Mouse (Mus musculus): ENCODE measurements around the gene Gm17581.
"Not testable (repeated sequence)": the region's sequence is repeated elsewhere in the genome, so short reads cannot be mapped to it uniquely, and the experiment has no call there.

The Gm17581 gene

DNA sequence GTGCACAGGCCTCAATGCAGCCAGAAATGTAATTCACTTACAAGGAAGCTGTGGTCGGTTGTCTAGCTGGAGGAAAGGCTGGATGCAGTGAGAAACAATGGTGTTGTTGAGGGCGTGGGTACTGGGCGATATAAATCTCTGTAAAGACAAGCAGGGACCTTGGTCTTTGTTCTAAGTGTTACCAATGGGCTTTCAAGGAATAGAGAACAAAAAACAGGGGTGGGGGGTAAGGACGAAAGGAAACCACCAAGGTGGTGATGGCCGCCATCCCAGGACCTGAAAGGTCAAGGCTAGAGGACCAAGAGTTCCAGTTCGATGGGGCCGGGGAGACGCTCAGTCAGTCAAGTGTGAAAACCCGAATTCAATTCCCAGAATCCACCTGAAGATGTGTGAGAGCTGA is 2.1 kb upstream of the Gm17581 start:
- no peak for DNase-seq (ENCODE audit: extremely low read depth, low read depth)

DNA sequence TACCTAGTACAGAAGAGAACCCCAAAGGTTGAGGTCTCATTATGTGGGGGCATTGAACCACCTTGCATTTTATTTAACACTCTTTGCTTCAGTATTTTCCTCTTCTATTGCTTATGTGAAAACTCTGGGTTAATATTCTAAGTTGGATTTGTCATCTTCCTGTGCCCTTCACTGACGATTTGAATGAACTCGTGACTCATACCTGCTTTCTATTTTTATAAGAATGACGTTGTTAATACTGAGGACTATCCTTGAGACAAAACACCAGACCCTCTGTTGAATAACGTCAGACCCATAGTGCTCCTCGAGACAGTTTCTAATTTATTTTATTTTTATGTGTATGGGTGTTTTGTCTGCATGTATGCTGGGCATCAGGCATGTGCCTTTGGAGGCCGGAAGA is 1.3 kb upstream of the Gm17581 start:
- DNase-seq (ENCODE audit: extremely low read depth, low read depth): no peak

GRCm38 (mm10) chr2:155735080-155735479 is 586 bp downstream of the Gm17581 start:
- DNase-seq (ENCODE audit: extremely low read depth, low read depth): no peak

DNA sequence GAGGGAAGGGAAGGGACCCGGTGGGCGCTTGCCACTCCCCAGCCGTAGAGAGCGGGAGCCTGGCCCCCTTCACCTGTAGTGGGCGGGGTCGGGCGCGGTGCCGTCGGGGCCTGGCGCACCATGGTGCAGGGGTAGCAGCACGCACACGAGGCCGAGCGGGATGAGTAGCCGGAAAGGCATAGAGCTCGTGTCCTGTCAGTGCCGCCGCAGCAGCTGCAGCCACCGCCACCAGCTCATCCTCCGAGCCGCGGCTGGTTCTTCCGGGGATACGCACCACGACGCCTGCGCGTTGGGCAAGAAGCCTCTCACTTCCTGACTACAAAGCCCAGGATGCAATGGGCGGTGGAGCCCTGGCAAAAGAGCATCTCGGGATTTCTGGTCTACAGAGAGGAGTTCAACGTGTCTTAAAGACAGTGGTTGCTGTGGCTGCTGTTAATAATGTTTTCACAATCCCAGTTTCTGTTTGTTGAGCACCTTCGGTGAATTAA is 6.5 kb downstream of the Gm17581 start, which contains the start of gene Edem2:
Gene Edem2, minus strand, starts transcription at position 318 of the 488 bp plus-strand sequence.
- peak; percentile 84 for DNase-seq (ENCODE audit: extremely low read depth, low read depth)

- no peak for DNase-seq (ENCODE audit: extremely low read depth, low read depth)
Measured at GRCm38 (mm10) chr2:155728742-155729141, 6.9 kb downstream of the Gm17581 start.

DNA sequence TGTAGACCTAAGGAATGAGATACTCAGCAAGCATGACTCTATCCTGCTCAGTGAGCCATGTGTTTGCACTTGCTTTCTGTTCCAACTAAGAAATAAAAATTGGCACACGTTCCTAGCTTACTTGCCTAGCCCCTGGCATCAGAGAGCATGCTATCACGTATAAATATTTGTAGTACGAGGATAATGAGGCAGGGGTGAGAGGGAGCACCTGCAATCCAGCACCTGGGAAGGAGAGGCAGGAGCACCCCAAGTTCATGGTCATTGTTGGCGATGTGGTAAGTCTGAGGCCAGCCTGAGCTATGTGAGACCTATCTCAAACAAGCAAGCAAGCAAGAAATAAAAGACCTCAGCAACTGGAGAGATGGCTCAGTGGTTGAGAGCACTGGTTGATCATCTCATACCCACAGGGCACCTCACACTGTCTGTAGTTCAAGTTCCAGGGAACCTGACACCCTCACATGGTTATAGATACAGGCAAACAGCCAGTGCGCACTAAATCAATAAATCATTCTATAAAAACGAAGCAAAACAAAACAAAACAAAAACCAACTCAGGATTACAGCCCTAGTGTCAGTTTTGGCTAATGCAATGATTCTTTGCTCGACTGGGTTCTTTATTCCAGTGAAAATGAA is 7.8 kb downstream of the Gm17581 start:
- no peak for DNase-seq (ENCODE audit: extremely low read depth, low read depth)

GRCm38 (mm10) chr2:155726302-155726701 is 9.4 kb downstream of the Gm17581 start:
- no peak for DNase-seq (ENCODE audit: extremely low read depth, low read depth)

- DNase-seq (ENCODE audit: extremely low read depth, low read depth): no peak
Measured at GRCm38 (mm10) chr2:155724526-155724925, 11.1 kb downstream of the Gm17581 start.

GRCm38 (mm10) chr2:155724036-155724435 is 11.6 kb downstream of the Gm17581 start:
- DNase-seq (ENCODE audit: extremely low read depth, low read depth): no peak

DNA sequence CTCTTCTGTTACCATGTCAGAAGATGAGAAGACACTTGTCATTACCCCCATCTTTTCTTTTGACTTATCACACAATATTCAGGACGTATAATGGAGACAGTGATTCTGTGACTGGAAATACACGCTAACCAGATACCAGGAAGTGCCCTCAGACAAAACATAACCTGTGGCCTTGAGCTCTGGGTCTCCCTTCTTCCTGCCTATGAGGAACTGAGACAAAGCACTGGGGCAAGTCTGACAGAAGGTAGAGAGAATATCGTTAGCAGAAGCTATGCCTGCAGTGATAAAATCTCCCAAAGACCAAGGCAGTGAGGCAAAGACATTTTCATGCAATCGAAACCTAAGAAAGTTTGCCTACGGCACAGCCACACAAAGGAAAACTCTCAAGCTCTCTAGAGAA is 15.1 kb downstream of the Gm17581 start:
- DNase-seq (ENCODE audit: extremely low read depth, low read depth): no peak

DNA sequence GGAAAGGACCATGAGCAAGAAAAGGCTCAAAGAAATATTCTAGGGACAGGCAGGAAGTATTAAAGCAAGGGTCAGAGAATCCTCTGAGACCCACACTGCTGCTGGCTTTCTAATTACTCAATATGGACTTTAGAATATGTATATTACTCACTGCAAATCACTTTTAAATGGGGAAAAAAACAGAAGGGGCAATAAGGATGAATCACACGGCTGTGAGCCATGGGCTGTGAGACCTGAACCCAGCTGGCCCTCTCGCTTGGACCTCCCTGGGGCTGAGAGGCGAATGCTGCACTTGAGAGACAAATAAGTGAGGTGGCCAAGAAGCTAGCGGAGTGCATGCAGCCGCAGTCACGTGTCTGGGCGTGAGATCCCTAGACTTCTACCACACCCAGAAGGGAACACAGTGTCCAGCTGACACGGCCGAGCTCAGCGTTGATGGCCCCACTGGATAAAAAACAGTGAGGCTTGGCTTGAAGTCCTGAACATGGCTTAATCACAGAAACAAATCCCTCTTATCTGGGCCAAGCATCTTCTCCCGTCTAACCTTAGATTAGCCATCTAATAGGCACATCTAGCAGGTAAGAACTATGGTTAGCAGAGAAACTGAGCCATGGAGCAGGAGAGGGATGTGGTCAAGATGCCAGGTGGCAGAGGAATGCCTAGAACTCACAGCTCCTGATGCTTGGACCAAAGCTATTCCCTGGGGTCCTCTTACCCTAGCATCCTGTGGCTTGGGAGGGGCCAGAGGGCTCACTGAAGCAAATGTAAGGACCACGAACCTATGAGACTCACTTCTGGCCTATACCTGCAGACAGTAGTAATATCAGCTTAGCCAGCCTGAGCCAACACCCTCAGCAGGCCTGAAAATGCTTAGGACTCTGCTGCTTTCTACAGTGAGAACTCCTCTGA is 18.3 kb downstream of the Gm17581 start:
- no peak for DNase-seq (ENCODE audit: extremely low read depth, low read depth)

DNA sequence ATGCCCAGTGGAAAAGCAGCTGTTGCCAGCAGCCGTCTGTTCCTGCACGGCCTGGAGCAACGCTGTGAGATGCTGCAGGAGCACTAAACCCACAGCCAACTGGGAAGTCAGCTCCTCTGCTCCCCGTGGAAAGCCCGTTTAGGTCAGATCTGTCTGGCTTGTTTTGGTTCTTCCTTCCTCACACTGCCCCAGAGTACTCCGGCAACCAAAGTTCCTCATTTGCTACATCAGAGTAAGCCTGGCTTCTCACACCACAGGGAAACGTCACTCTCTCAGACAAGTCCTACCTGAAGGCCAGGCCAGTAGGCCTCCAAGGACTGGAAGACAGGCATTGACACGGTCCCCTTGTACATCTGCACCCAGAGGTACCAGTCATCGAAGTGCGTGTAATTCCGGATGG is 25.1 kb downstream of the Gm17581 start:
- no peak for DNase-seq (ENCODE audit: extremely low read depth, low read depth)

DNA sequence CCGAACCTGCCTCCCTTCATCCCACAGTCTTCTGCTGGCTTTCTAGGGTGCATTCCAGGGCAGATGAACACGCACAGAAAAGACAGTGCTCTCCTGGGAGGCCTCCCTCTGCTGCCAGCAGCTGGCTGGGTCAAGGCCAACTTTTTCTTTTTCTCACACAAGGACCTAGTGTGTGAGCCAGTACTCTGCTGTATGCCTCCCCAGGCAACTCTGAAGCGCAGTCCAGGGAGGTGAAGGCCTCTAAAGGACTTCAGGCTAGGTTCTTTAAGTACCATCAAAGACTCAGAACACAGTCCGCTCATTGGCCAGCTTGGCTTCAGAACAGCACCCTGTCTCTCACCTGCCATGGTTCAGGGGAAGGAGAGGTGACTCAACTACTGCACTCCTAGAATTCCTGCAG is 28.4 kb downstream of the Gm17581 start:
- no peak for DNase-seq (ENCODE audit: extremely low read depth, low read depth)

DNA sequence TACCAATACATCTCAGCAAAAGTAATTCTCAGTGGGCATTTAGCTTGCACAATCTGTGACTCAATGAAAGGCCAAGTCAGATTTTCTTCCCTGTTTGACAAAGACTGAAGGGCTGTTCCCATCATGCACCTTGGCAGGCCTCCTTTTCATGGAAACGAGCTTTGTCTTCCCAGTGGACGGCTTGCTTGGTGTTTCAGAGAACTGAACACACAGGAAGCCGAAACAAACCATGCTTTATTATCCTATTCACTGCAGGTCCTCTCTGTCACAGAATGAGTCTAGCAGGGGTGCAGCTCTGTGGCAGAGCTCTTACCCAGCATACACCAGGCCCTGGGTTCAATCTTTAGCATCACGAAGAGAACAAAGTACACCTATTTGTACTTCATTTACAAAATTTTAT is 32.0 kb downstream of the Gm17581 start:
- no peak for DNase-seq (ENCODE audit: extremely low read depth, low read depth)

DNA sequence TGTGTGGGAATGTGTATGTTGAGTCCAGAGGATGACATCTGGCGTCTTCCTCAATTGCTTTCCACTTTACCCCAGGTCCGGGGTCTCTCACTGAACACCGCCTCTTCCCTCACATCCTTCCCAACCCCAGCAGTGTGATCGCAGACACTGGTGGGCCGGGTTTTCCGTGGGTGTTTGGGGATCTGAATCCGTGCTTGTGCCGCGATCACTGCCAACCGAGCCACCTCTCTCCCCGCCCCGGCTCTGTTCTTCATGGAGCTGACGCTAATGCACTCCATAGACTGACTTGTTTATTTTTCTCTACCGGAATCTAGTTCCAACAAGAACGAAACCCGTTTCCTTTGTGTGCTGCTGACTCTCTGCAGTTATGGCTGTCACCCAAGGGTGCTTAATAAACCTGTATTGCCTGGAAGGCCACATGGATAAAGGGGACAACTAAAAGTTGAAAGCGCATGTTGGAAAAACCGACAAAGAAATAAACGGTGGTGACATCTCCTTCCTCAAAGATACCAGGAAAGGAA is 34.2 kb downstream of the Gm17581 start:
- no peak for DNase-seq (ENCODE audit: extremely low read depth, low read depth)

DNA sequence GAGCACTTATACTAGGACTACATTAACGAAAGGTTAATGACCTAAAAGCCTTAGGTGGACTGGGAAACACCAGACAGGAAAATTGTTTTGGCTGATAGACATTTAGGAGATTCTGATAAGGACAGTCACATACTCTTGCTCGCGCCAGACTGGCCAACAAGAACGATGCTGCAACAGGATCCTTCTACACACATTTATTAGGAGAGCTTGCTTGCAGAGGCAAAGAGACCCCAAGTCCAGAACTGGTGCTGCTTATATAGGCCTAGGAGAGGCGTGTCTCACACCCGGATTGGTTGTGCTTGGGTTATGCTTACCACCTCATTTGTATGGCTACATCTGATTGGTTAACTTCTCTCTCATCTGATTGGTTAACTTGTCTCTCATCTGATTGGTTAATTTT is 37.2 kb downstream of the Gm17581 start:
- DNase-seq (ENCODE audit: extremely low read depth, low read depth): not testable (repeated sequence)

DNA sequence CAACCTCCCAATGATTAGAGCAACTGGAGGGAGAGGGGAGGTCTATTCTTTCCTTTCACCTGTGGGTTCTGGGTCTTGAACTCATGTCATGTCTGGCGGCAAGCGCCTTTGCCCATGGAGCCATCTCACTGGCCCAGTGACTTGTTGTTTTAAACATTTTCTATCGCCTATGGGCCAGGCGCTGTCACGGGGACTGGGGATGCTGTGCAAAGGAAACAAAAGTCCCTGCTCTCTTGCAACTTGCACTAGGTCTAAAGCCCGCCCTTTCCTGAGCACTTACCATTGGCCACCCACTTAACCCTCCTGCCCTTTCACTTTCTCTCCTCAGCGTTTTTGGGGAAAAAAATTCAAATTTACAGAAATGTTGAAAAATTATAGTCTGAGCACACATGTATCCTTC is 38.8 kb downstream of the Gm17581 start:
- no peak for DNase-seq (ENCODE audit: extremely low read depth, low read depth)

DNA sequence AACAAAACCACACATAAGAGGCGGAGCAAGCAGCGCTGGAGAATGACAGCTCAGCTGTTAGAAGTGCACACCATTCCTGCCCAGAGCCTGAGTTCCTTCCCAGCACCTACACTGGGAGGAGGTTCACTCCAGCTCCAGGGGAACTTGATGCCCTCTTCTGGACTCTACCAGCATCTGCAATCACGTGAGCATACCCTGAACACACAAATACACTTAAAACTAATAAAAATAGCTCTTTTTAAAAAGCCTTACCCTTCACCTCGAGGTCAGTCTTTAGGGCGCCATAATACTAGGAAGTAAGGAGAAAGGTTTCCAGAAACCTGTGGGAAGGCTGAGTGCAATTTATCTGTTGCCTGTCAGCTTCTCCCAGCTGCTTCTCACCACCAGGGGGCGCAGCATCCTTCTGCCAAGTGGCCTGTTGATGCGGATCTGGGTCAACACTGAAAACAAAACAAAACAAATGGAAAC is 39.5 kb downstream of the Gm17581 start:
- peak; percentile 59 for DNase-seq (ENCODE audit: extremely low read depth, low read depth)

DNA sequence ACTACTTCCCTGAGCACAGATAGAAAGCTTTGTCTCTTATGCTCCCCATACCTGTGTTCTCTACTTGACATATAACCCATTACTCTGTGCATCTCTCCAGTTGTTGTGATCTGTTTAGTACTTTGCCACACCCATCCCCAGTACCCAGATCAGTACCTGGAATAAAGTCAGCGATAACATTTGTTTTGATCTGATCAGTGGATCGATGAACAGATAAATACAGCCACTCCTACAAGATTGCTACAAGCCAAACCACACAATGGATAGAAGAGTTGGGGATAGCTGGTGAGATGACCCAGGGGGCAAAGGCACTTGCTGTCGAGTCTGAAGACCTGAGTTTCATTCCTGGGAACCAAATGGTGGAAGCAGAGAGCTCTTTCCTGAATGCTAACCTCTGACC is 40.4 kb downstream of the Gm17581 start:
- DNase-seq (ENCODE audit: extremely low read depth, low read depth): no peak

DNA sequence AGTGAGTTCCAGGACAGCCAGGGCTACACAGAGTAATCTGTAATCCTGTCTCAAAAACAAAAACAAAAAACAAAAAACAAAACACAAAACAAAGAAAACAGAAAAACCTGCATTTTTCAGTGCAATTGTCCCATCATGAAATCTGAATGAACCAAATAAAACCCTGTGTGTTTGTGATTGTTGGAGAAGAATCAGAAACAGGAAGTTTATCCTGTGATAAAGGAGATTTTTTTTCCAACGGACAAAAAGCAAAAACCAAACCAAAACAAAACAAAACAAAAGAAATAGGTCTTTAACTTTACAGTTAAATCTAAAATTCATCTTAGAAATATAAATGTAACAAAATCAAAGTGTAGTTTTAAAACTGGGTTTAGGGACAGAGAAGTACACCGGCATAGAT is 41.1 kb downstream of the Gm17581 start:
- no peak for DNase-seq (ENCODE audit: extremely low read depth, low read depth)

GRCm38 (mm10) chr2:155693136-155693535 is 42.5 kb downstream of the Gm17581 start:
- DNase-seq (ENCODE audit: extremely low read depth, low read depth): no peak

All from MEL-GATA-1-ER (cell line).